Mouse (Mus musculus): Measurements from ENCODE around the gene 3110009E18Rik. TPM values are rescaled to one million over a fixed set of nuclear protein-coding genes. Genes with fewer than 3 reads are reported as not detected.
A peak's percentile ranks its signal among the peaks of the same experiment; 100 is the strongest.

The 3110009E18Rik gene
- total RNA-seq (2021): 1 to 10 TPM; 6.7 to 7.8 TPM
- long read RNA-seq, partial matches to known transcripts: 0 of 2 reads
- long read RNA-seq, other reads (novel, unspliced or antisense): 0 of 2 reads

GRCm38 (mm10) chr1:120120969-120121811 lies at the start of gene 3110009E18Rik, which contains the start of gene Dbi:
Gene 3110009E18Rik, plus strand, starts transcription at chr1:120121187.
Gene Dbi, minus strand, starts transcription at chr1:120121078.
- peak; percentile 97 to 98 for DNase-seq (ENCODE audit: low spot score in 2 of 2)

GRCm38 (mm10) chr1:120072900-120073299 lies 48.1 kb upstream of the 3110009E18Rik start:
- no peak for DNase-seq (ENCODE audit: low spot score in 2 of 2)

GRCm38 (mm10) chr1:120073519-120074306 lies 47.3 kb upstream of the 3110009E18Rik start, which contains the start of gene Tmem37:
Gene Tmem37, minus strand, starts transcription at chr1:120074074.
- peak in 1 of 2 experiments; percentile 25 for DNase-seq (ENCODE audit: low spot score in 2 of 2)

- no peak for DNase-seq (ENCODE audit: low spot score in 2 of 2)
These were observed 46.7 kb upstream of the 3110009E18Rik start for GRCm38 (mm10) chr1:120074307-120074702.

- DNase-seq (ENCODE audit: low spot score in 2 of 2): no peak
These were observed 46.1 kb upstream of the 3110009E18Rik start for GRCm38 (mm10) chr1:120074931-120075330.

GRCm38 (mm10) chr1:120075507-120075906 lies 45.5 kb upstream of the 3110009E18Rik start:
- DNase-seq (ENCODE audit: low spot score in 2 of 2): no peak

GRCm38 (mm10) chr1:120077746-120078410 lies 43.1 kb upstream of the 3110009E18Rik start:
- no peak for DNase-seq (ENCODE audit: low spot score in 2 of 2)

GRCm38 (mm10) chr1:120080632-120081031 lies 40.4 kb upstream of the 3110009E18Rik start:
- DNase-seq (ENCODE audit: low spot score in 2 of 2): no peak

GRCm38 (mm10) chr1:120082957-120083585 lies 37.9 kb upstream of the 3110009E18Rik start:
- no peak for DNase-seq (ENCODE audit: low spot score in 2 of 2)

GRCm38 (mm10) chr1:120083921-120084517 lies 37.0 kb upstream of the 3110009E18Rik start:
- no peak for DNase-seq (ENCODE audit: low spot score in 2 of 2)

- DNase-seq (ENCODE audit: low spot score in 2 of 2): no peak
These were observed 35.3 kb upstream of the 3110009E18Rik start for GRCm38 (mm10) chr1:120085696-120086095.

- no peak for DNase-seq (ENCODE audit: low spot score in 2 of 2)
These were observed 34.3 kb upstream of the 3110009E18Rik start for GRCm38 (mm10) chr1:120086644-120087043.

GRCm38 (mm10) chr1:120089180-120089579 lies 31.8 kb upstream of the 3110009E18Rik start:
- DNase-seq (ENCODE audit: low spot score in 2 of 2): no peak

GRCm38 (mm10) chr1:120090880-120091570 lies 30.0 kb upstream of the 3110009E18Rik start:
- DNase-seq (ENCODE audit: low spot score in 2 of 2): no peak

- DNase-seq (ENCODE audit: low spot score in 2 of 2): peak; percentile 81 to 93
These were observed 27.4 kb upstream of the 3110009E18Rik start for GRCm38 (mm10) chr1:120093482-120094134.

- DNase-seq (ENCODE audit: low spot score in 2 of 2): no peak
These were observed 26.1 kb upstream of the 3110009E18Rik start for GRCm38 (mm10) chr1:120094920-120095319.

GRCm38 (mm10) chr1:120098327-120098726 lies 22.7 kb upstream of the 3110009E18Rik start:
- peak; percentile 38 to 86 for DNase-seq (ENCODE audit: low spot score in 2 of 2)

GRCm38 (mm10) chr1:120099483-120099882 lies 21.5 kb upstream of the 3110009E18Rik start:
- DNase-seq (ENCODE audit: low spot score in 2 of 2): no peak
